Comparison of ENCODE assay signal across 8 mouse cellular contexts in the genomic region with DNA sequence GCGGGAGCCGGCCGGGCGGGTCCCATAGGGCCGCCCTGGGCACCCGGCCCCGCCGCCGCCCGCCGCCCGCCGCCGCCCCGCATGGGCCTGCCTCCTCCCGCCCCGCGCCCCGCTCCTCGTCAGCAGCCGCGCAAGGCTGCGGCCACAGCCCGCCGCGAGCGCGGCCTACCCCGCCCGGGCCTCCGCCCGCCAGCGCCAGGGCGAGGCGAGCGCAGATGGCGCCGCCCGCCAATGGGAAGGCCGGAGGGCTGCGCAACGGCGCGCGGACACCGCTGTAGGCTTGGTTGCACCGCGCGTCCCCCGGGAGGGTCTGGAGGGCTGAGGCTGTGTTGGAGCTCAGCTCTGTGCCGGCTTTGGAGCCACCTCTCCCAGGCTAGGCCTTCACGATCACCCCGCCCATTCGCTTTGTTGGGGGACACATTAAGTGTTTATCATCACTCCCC. TPM values are rescaled to one million over a fixed set of nuclear protein-coding genes. Genes with fewer than 3 reads are reported as not detected.
DNase-seq lines count a peak whose midpoint lies in the region; ATAC-seq and TF ChIP-seq lines count a peak whose summit lies in the region.

No protein-coding gene starts in this region.

- DNase-seq in kidney, adult 11 months: peak; percentile 39
- no peak for DNase-seq in kidney, adult 9 months
- peak; percentile 94 for DNase-seq in embryo, embryonic 11 days
- peak; percentile 60 for DNase-seq in kidney, adult 2 months
- DNase-seq in neural tube, embryonic 10.5 days (ENCODE audit: extremely low spot score, low spot score): peak; percentile 83

- peak overlapping the region; percentile 96 for H3K4me2 ChIP-seq in liver, embryonic 12.5 days
- H3K4me2 ChIP-seq in stomach, embryonic 14.5 days (replicated peaks; ENCODE audit: low read depth, low read length): peak overlapping the region; percentile 89

- no peaks in the 10 kb centered on the region for H3K36me3 ChIP-seq in kidney, adult 2 months (ENCODE audit: control insufficient read depth, insufficient read depth, low read length)
- H3K36me3 ChIP-seq in liver, embryonic 12.5 days: peaks cover 5% of the 10 kb centered on the region
- H3K36me3 ChIP-seq in stomach, embryonic 14.5 days (ENCODE audit: control insufficient read depth, insufficient read depth, low read length): no peaks in the 10 kb centered on the region

- 6% methylated on average over 54 of the region's 54 CpGs for WGBS in kidney, adult 2 months
- WGBS in liver, embryonic 12.5 days (ENCODE audit: insufficient replicate concordance): under 1% methylated on average over 50 of the region's 54 CpGs
- WGBS in stomach, embryonic 14.5 days: under 1% methylated on average over 25 of the region's 54 CpGs

- H3K27me3 ChIP-seq in kidney, adult 2 months (replicated peaks; ENCODE audit: control insufficient read depth, insufficient read depth, low read length): no peaks in the 10 kb centered on the region
- H3K27me3 ChIP-seq in liver, embryonic 12.5 days (replicated peaks): peaks cover 24% of the 10 kb centered on the region
- no peaks in the 10 kb centered on the region for H3K27me3 ChIP-seq in stomach, embryonic 14.5 days (ENCODE audit: control insufficient read depth, insufficient read depth, low read length)

- peak overlapping the region; percentile 25; the same call in 1 of the 2 replicates for H3K27ac ChIP-seq in kidney, adult 2 months (ENCODE audit: insufficient read depth, low read depth, low read length)
- peak overlapping the region; percentile 92 for H3K27ac ChIP-seq in liver, embryonic 12.5 days
- H3K27ac ChIP-seq in stomach, embryonic 14.5 days (ENCODE audit: low read length): peak overlapping the region; percentile 75

- H3K9me3 ChIP-seq in liver, embryonic 12.5 days (replicated peaks): no peaks in the 10 kb centered on the region
- H3K9me3 ChIP-seq in stomach, embryonic 14.5 days (ENCODE audit: control insufficient read depth, low read depth, low read length): no peaks in the 10 kb centered on the region

- TF ChIP-seq CTCF in kidney, adult 2 months (conservative IDR thresholded peaks at IDR 0.05; ENCODE audit: insufficient read depth, insufficient read length, low read depth, low read length): no peak

- peak overlapping the region; percentile 89 for H3K9ac ChIP-seq in liver, embryonic 12.5 days
- H3K9ac ChIP-seq in stomach, embryonic 14.5 days (replicated peaks; ENCODE audit: low read depth, low read length): peak overlapping the region; percentile 81

- ATAC-seq in granulocyte monocyte progenitor cell, adult 5-6 weeks (replicated peaks; ENCODE audit: poor library complexity, severe bottlenecking): peak; percentile 76
- peak; percentile 83 for ATAC-seq in liver, embryonic 12.5 days
- peak; percentile 95 for ATAC-seq in stomach, embryonic 14.5 days (ENCODE audit: insufficient number of reproducible peaks, insufficient read depth, low FRiP score, low read depth)

- peak overlapping the region; percentile 54 for H3K4me3 ChIP-seq in kidney, adult 2 months (ENCODE audit: insufficient read depth, low read depth, low read length)
- peak overlapping the region; percentile 75 for H3K4me3 ChIP-seq in liver, embryonic 12.5 days
- peak overlapping the region; percentile 63 for H3K4me3 ChIP-seq in stomach, embryonic 14.5 days (ENCODE audit: low read depth, low read length)

- peak; percentile 27 for TF ChIP-seq POLR2A in kidney, adult 2 months (IDR thresholded peaks at IDR 0.05; ENCODE audit: low read depth, low read length)

- H3K4me1 ChIP-seq in kidney, adult 2 months (ENCODE audit: control insufficient read depth, insufficient read depth, low read length): no peaks in the 10 kb centered on the region
- peaks cover 52% of the 10 kb centered on the region for H3K4me1 ChIP-seq in liver, embryonic 12.5 days
- H3K4me1 ChIP-seq in stomach, embryonic 14.5 days (ENCODE audit: control insufficient read depth, insufficient read depth, low read length): peaks cover 26% of the 10 kb centered on the region

RNA-seq across cellular contexts. Expression of gene Tmcc2, which starts 0.5 kb away (rescaled TPM):
- 1.5 and 6.2 TPM in 2 replicates for total RNA-seq in granulocyte monocyte progenitor cell, adult 5-6 weeks (2014; fragmentation: Nextera tagmentation)
- 3.7 and 4.2 TPM in 2 replicates for total RNA-seq in granulocyte monocyte progenitor cell, adult 5-6 weeks (2017)
- polyA plus RNA-seq in kidney, adult 2 months (2012; rRNA removed): 6.0 and 6.3 TPM in 2 replicates
- 342 and 350 TPM in 2 replicates for polyA plus RNA-seq in liver, embryonic 12.5 days (2016; fragmentation: Nextera tagmentation; extraction: Ambion mirVana)
- polyA plus RNA-seq in stomach, embryonic 14.5 days (2014; fragmentation: Nextera tagmentation; extraction: Ambion mirVana): 7.1 and 7.2 TPM in 2 replicates

RNA-seq across cellular contexts. Expression of gene Dstyk, which starts 25.8 kb away (rescaled TPM):
- 16.4 and 19.2 TPM in 2 replicates for total RNA-seq in granulocyte monocyte progenitor cell, adult 5-6 weeks (2014; fragmentation: Nextera tagmentation)
- total RNA-seq in granulocyte monocyte progenitor cell, adult 5-6 weeks (2017): 18.1 and 43.1 TPM in 2 replicates
- 13.0 and 13.9 TPM in 2 replicates for polyA plus RNA-seq in kidney, adult 2 months (2012; rRNA removed)
- 5.8 and 6.6 TPM in 2 replicates for polyA plus RNA-seq in liver, embryonic 12.5 days (2016; fragmentation: Nextera tagmentation; extraction: Ambion mirVana)
- 17.3 and 20.9 TPM in 2 replicates for polyA plus RNA-seq in stomach, embryonic 14.5 days (2014; fragmentation: Nextera tagmentation; extraction: Ambion mirVana)

Comparison
In these comparisons a context has a peak if more than half of its experiments do, and no peak if none do; other contexts are left out.
1. H3K27ac ChIP-seq: peak in every context shown above with its lines; median percentile 92 in liver, embryonic 12.5 days; 75 in stomach, embryonic 14.5 days; 25 in kidney, adult 2 months.
2. RNA of gene Tmcc2, which starts 0.5 kb away (polyA plus RNA-seq): 342 to 350 TPM in liver, embryonic 12.5 days; 7.1 to 7.2 TPM in stomach, embryonic 14.5 days and 6.0 to 6.3 TPM in kidney, adult 2 months; every median in the first group is over 10 times any median in the second.
3. Peak in every context shown above with its lines, with median percentiles within 50 percentile points of each other: ATAC-seq and H3K4me3 ChIP-seq.